Mouse (Mus musculus) right cerebral cortex, adult 18-20 months (tissue): ENCODE measurements around the gene Tulp1.

Source experiments
- DNase-seq: peaks from one replicate; pipeline ENCODE4 v3.0.0; 2022; ENCODE audit warnings: mixed read lengths

Gene Tulp1

GRCm38 (mm10) chr17:28312232-28313211 lies 52.5 kb downstream of the Tulp1 start:
- DNase-seq, result no peak

- no peak for DNase-seq
These were observed 53.5 kb downstream of the Tulp1 start for GRCm38 (mm10) chr17:28311366-28312132.

DNA sequence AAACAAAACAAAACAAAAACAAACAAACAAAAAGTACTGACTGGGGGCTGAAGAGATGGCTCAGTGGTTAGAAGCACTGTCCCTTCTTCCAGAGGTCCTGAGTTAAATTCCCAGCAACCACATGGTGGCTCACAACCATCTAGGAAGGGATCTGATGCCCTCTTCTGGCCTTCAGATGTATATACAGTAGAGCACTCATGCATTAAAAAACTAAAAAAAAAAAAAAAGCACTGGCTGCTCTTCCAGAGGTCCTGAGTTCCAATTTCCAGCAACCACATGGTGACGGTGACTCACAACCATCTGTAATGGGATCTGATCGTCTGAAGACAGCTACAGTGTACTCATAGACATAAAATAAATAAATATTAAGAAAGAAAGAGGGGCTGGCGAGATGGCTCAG lies 54.2 kb downstream of the Tulp1 start:
- no peak for DNase-seq

DNA sequence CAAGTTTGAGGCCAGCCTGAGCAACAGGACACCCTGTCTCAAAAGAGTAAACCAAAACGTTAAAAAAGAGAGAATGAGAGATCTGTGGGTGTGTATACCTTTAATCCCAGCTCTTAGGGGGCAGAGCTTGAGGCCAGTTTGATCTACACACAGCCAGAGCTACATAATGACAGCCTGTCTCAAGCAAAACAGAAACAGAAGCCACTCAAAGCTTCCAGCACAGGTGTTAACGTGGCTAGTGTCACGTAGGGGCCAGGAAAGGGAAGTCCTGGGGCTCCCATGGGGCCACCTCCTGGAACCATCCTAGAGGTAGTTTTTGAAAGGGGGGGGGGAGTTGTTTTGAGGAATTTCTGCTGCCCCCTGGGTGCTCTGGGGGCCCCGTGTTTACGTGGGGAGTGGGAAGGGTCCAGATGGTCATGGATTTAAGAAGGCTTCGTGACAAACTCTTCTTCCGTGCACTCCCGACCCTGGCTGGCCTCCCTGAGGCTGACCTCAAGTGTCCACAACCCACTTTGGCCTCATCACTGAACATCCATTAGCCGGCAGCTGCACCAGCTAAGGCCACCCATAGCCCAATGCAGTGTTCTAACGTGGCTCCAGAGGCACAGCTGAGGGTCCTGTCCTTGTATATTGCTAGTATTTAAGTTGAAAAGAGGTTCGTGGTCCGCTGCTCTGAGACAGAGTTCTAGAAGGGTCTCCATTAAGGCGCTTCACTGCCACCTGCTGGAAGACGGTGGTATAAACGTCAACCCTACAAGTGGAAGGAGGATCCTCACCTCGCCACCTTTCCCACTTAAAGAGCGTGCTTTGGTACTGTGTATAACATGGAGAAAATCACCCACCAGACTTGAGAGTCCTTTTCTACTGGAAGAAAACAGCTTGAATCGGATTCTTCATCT lies 56.5 kb downstream of the Tulp1 start:
- peak; percentile 81 for DNase-seq

DNA sequence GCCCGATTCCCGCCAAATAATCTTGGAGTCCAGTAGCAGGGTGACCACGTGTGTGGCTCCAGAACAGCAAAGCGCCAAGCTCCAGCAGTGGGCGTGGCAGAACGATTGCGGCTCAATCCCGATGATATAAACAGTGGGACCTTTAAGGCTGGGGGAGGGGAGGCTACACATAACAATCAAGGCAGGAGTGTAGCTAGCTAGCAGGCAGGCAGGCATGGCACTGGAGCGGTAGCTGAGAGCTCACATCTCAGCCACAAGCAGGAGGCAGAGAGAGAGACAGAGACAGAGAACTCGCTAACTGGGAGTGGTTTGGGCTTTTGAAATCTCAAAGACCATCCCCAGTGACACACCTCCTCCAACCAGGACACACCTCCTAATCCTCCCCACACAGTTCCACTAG lies 59.9 kb downstream of the Tulp1 start:
- no peak for DNase-seq
